27 mouse cellular contexts compared by ENCODE assay signal in the genomic region with DNA sequence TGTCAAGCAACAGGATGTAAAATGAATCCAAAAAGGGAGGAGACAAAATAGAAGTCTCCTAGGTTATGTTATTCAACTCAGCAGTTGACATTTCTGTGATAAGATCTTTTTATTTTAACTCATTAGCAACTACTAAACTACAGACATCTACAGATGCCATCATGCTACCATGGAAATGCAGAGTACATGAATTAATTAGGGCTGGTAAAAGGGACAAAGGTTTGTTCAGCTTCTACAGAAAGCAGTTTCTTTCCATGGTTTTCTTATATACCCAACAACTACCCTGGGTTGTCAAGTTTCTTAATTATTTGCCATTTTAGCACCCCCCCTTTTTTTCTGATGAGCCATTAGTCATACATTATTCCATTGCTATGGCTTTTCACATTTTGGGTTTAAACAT. TPM values are rescaled to one million over a fixed set of nuclear protein-coding genes. Genes with fewer than 3 reads are reported as not detected.
"Had no signal": no experiment of that assay in that cellular context is flagged by ENCODE, and none has a peak within 500 bp of the region (broad histone marks: within the 10 kb centered on the region; RNA-seq: fewer than 3 reads in every experiment).

No protein-coding gene starts in this region.

- H3K36me3 ChIP-seq: heart, embryonic 10.5 days; heart, embryonic 12.5 days; hindbrain, embryonic 10.5 days; hindbrain, embryonic 12.5 days; intestine, embryonic 15.5 days; limb, embryonic 13.5 days; limb, embryonic 15.5 days; liver, embryonic 12.5 days had no signal

- H3K27me3 ChIP-seq: heart, embryonic 12.5 days; hindbrain, embryonic 12.5 days; intestine, embryonic 15.5 days; limb, embryonic 13.5 days; limb, embryonic 15.5 days; liver, embryonic 12.5 days had no signal

- DNase-seq: gastrocnemius, postnatal 10 days; gastrocnemius, postnatal 25 days; heart, adult 18-20 months; heart, postnatal 10 days; heart, postnatal 4 days; kidney, adult 18-20 months; kidney, adult 8-10 months; kidney, postnatal 14 days; kidney, postnatal 36 days; layer of hippocampus, adult 9-11 months; layer of hippocampus, postnatal 36 days; left cerebral cortex, postnatal 4 days; lung, adult 18-20 months had no signal

- ATAC-seq: hindbrain, embryonic 16.5 days; inflammation-experienced regulatory T-cells, adult 6 months; intestine, embryonic 15.5 days; intestine, postnatal 0 days; liver, embryonic 12.5 days had no signal

- H3K4me3 ChIP-seq: heart, embryonic 10.5 days; heart, embryonic 12.5 days; hindbrain, embryonic 10.5 days; hindbrain, embryonic 12.5 days; intestine, embryonic 15.5 days; limb, embryonic 13.5 days; limb, embryonic 15.5 days; liver, embryonic 12.5 days had no signal

- H3K27ac ChIP-seq: heart, embryonic 10.5 days; hindbrain, embryonic 10.5 days; hindbrain, embryonic 12.5 days; hindbrain, embryonic 14.5 days; intestine, embryonic 15.5 days; limb, embryonic 13.5 days; limb, embryonic 15.5 days; liver, embryonic 12.5 days; liver, embryonic 14.5 days had no signal

- H3K9me3 ChIP-seq: heart, embryonic 10.5 days; heart, embryonic 12.5 days; hindbrain, embryonic 10.5 days; hindbrain, embryonic 12.5 days; intestine, embryonic 15.5 days; limb, embryonic 13.5 days; limb, embryonic 15.5 days; liver, embryonic 12.5 days had no signal

- H3K4me1 ChIP-seq: heart, embryonic 10.5 days; heart, embryonic 12.5 days; hindbrain, embryonic 12.5 days; intestine, embryonic 15.5 days; limb, embryonic 13.5 days; limb, embryonic 15.5 days; liver, embryonic 12.5 days had no signal

- H3K4me2 ChIP-seq: heart, embryonic 12.5 days; hindbrain, embryonic 12.5 days; hindbrain, embryonic 14.5 days; intestine, embryonic 15.5 days; limb, embryonic 13.5 days; limb, embryonic 15.5 days; liver, embryonic 12.5 days had no signal

- H3K9ac ChIP-seq: heart, embryonic 12.5 days; hindbrain, embryonic 12.5 days; hindbrain, embryonic 14.5 days; intestine, embryonic 15.5 days; limb, embryonic 13.5 days; limb, embryonic 15.5 days; liver, embryonic 12.5 days; liver, embryonic 14.5 days had no signal

RNA-seq across cellular contexts. Expression of a gene that starts 34.6 kb away (rescaled TPM):
- total RNA-seq: granulocyte monocyte progenitor cell, adult 5-6 weeks had no signal
- polyA plus RNA-seq: inflammation-experienced regulatory T-cells, adult 6 months had no signal
